Mouse (Mus musculus): Measurements from ENCODE around the gene Dok5. TPM values are rescaled to one million over a fixed set of nuclear protein-coding genes. Genes with fewer than 3 reads are reported as not detected.

Gene Dok5
- polyA plus RNA-seq, 1 experiment from 2014 or later: 0.45 TPM

- no peak for TF ChIP-seq CTCF (IDR thresholded peaks at IDR 0.05; ENCODE audit: low read depth)
- no peak overlapping the region for H3K4me3 ChIP-seq (replicated peaks; ENCODE audit: low read depth, low read length)
- DNase-seq (ENCODE audit: low spot score) (no peak), ATAC-seq (replicated peaks; ENCODE audit: low FRiP score, low read depth) (no peak)
- no peaks in the 10 kb centered on the region for H3K36me3 ChIP-seq (ENCODE audit: insufficient read depth, low read length)
- no peaks in the 10 kb centered on the region for H3K4me1 ChIP-seq (replicated peaks; ENCODE audit: insufficient read depth, low read length)
- H3K4me2 ChIP-seq (ENCODE audit: low read length): no peak overlapping the region
- H3K9me3 ChIP-seq (replicated peaks; ENCODE audit: low read length): no peaks in the 10 kb centered on the region
- H3K9ac ChIP-seq (ENCODE audit: low read depth, low read length): no peak overlapping the region
- no peak overlapping the region for H3K27ac ChIP-seq
- H3K27me3 ChIP-seq (ENCODE audit: insufficient read depth, low read length): no peaks in the 10 kb centered on the region
- WGBS: 44% methylated on average over 3 of the region's 3 CpGs
These were observed 127.0 kb downstream of the Dok5 start for GRCm38 (mm10) chr2:170858640-170859039.

GRCm38 (mm10) chr2:170860576-170860975 is 129.0 kb downstream of the Dok5 start:
- H3K4me1 ChIP-seq (replicated peaks; ENCODE audit: insufficient read depth, low read length): no peaks in the 10 kb centered on the region
- H3K27me3 ChIP-seq (ENCODE audit: insufficient read depth, low read length): no peaks in the 10 kb centered on the region
- ATAC-seq (replicated peaks; ENCODE audit: low FRiP score, low read depth) (no peak), DNase-seq (ENCODE audit: low spot score) (no peak)
- H3K27ac ChIP-seq: no peak overlapping the region
- WGBS: 50% methylated on average over 4 of the region's 4 CpGs
- no peak overlapping the region for H3K4me2 ChIP-seq (ENCODE audit: low read length)
- H3K4me3 ChIP-seq (replicated peaks; ENCODE audit: low read depth, low read length): no peak overlapping the region
- H3K9me3 ChIP-seq (replicated peaks; ENCODE audit: low read length): no peaks in the 10 kb centered on the region
- peak; percentile 52; the same call in 1 of the 2 replicates for TF ChIP-seq CTCF (IDR thresholded peaks at IDR 0.05; ENCODE audit: low read depth)
- no peak overlapping the region for H3K9ac ChIP-seq (ENCODE audit: low read depth, low read length)
- H3K36me3 ChIP-seq (ENCODE audit: insufficient read depth, low read length): no peaks in the 10 kb centered on the region

GRCm38 (mm10) chr2:170862799-170863198 is 131.2 kb downstream of the Dok5 start:
- no peak overlapping the region for H3K9ac ChIP-seq (ENCODE audit: low read depth, low read length)
- H3K4me3 ChIP-seq (replicated peaks; ENCODE audit: low read depth, low read length): no peak overlapping the region
- no peaks in the 10 kb centered on the region for H3K4me1 ChIP-seq (replicated peaks; ENCODE audit: insufficient read depth, low read length)
- H3K36me3 ChIP-seq (ENCODE audit: insufficient read depth, low read length): no peaks in the 10 kb centered on the region
- TF ChIP-seq CTCF (IDR thresholded peaks at IDR 0.05; ENCODE audit: low read depth): no peak
- no peaks in the 10 kb centered on the region for H3K27me3 ChIP-seq (ENCODE audit: insufficient read depth, low read length)
- no peak overlapping the region for H3K4me2 ChIP-seq (ENCODE audit: low read length)
- H3K9me3 ChIP-seq (replicated peaks; ENCODE audit: low read length): no peaks in the 10 kb centered on the region
- DNase-seq (ENCODE audit: low spot score) (no peak), ATAC-seq (replicated peaks; ENCODE audit: low FRiP score, low read depth) (peak; percentile 29; the same call in 1 of the 2 replicates)
- WGBS: 49% methylated on average over 9 of the region's 9 CpGs
- no peak overlapping the region for H3K27ac ChIP-seq

GRCm38 (mm10) chr2:170863201-170863600 is 131.6 kb downstream of the Dok5 start:
- no peak overlapping the region for H3K9ac ChIP-seq (ENCODE audit: low read depth, low read length)
- DNase-seq (ENCODE audit: low spot score) (no peak), ATAC-seq (replicated peaks; ENCODE audit: low FRiP score, low read depth) (peak; percentile 26; the same call in 1 of the 2 replicates)
- no peak overlapping the region for H3K27ac ChIP-seq
- H3K27me3 ChIP-seq (ENCODE audit: insufficient read depth, low read length): no peaks in the 10 kb centered on the region
- no peaks in the 10 kb centered on the region for H3K4me1 ChIP-seq (replicated peaks; ENCODE audit: insufficient read depth, low read length)
- no peak for TF ChIP-seq CTCF (IDR thresholded peaks at IDR 0.05; ENCODE audit: low read depth)
- no peaks in the 10 kb centered on the region for H3K9me3 ChIP-seq (replicated peaks; ENCODE audit: low read length)
- H3K4me3 ChIP-seq (replicated peaks; ENCODE audit: low read depth, low read length): no peak overlapping the region
- no peak overlapping the region for H3K4me2 ChIP-seq (ENCODE audit: low read length)
- H3K36me3 ChIP-seq (ENCODE audit: insufficient read depth, low read length): no peaks in the 10 kb centered on the region
- 93% methylated on average over 10 of the region's 10 CpGs for WGBS

- Histone ChIP-seq H3K9ac (ENCODE audit: low read depth, low read length) (no peak overlapping the region), H3K4me1 (replicated peaks; ENCODE audit: insufficient read depth, low read length) (no peaks in the 10 kb centered on the region), H3K4me3 (replicated peaks; ENCODE audit: low read depth, low read length) (no peak overlapping the region), H3K27ac (no peak overlapping the region), H3K36me3 (ENCODE audit: insufficient read depth, low read length) (no peaks in the 10 kb centered on the region), H3K9me3 (replicated peaks; ENCODE audit: low read length) (no peaks in the 10 kb centered on the region), H3K27me3 (ENCODE audit: insufficient read depth, low read length) (no peaks in the 10 kb centered on the region), H3K4me2 (ENCODE audit: low read length) (no peak overlapping the region)
- 82% methylated on average over 5 of the region's 5 CpGs for WGBS
- no peak for DNase-seq (ENCODE audit: low spot score)
- TF ChIP-seq CTCF (IDR thresholded peaks at IDR 0.05; ENCODE audit: low read depth): peak; percentile 51
- no peak for ATAC-seq (replicated peaks; ENCODE audit: low FRiP score, low read depth)
These were observed 132.4 kb downstream of the Dok5 start for GRCm38 (mm10) chr2:170864043-170864442.

- ATAC-seq (replicated peaks; ENCODE audit: low FRiP score, low read depth): no peak
- H3K27ac ChIP-seq: no peak overlapping the region
- DNase-seq (ENCODE audit: low spot score): no peak
- H3K4me1 ChIP-seq (replicated peaks; ENCODE audit: insufficient read depth, low read length): no peaks in the 10 kb centered on the region
- H3K4me2 ChIP-seq (ENCODE audit: low read length): no peak overlapping the region
- no peaks in the 10 kb centered on the region for H3K9me3 ChIP-seq (replicated peaks; ENCODE audit: low read length)
- H3K36me3 ChIP-seq (ENCODE audit: insufficient read depth, low read length): no peaks in the 10 kb centered on the region
- no peak overlapping the region for H3K4me3 ChIP-seq (replicated peaks; ENCODE audit: low read depth, low read length)
- 89% methylated on average over 6 of the region's 6 CpGs for WGBS
- no peaks in the 10 kb centered on the region for H3K27me3 ChIP-seq (ENCODE audit: insufficient read depth, low read length)
- H3K9ac ChIP-seq (ENCODE audit: low read depth, low read length): no peak overlapping the region
- TF ChIP-seq CTCF (IDR thresholded peaks at IDR 0.05; ENCODE audit: low read depth): no peak
These were observed 133.2 kb downstream of the Dok5 start for GRCm38 (mm10) chr2:170864820-170865219.

GRCm38 (mm10) chr2:170870566-170870965 is 139.0 kb downstream of the Dok5 start:
- Histone ChIP-seq H3K9ac (ENCODE audit: low read depth, low read length) (no peak overlapping the region), H3K27me3 (ENCODE audit: insufficient read depth, low read length) (no peaks in the 10 kb centered on the region), H3K36me3 (ENCODE audit: insufficient read depth, low read length) (no peaks in the 10 kb centered on the region), H3K9me3 (replicated peaks; ENCODE audit: low read length) (no peaks in the 10 kb centered on the region), H3K4me3 (replicated peaks; ENCODE audit: low read depth, low read length) (no peak overlapping the region), H3K27ac (no peak overlapping the region), H3K4me2 (ENCODE audit: low read length) (no peak overlapping the region), H3K4me1 (replicated peaks; ENCODE audit: insufficient read depth, low read length) (no peaks in the 10 kb centered on the region)
- 73% methylated on average over 15 of the region's 15 CpGs for WGBS
- ATAC-seq (replicated peaks; ENCODE audit: low FRiP score, low read depth): no peak
- TF ChIP-seq CTCF (IDR thresholded peaks at IDR 0.05; ENCODE audit: low read depth): no peak
- DNase-seq (ENCODE audit: low spot score): no peak

Measured in kidney, postnatal 0 days (tissue).